Mouse (Mus musculus) spleen, adult 18-20 months (tissue): ENCODE data around the gene Pxmp4.

ENCODE experiments used
- DNase-seq, 2 experiments: peaks; one replicate each; pipeline ENCODE4 v3.0.0; 2022; ENCODE audit warnings: mixed read lengths in 2 of 2

The Pxmp4 gene

GRCm38 (mm10) chr2:154570666-154571065, 32.8 kb downstream of the Pxmp4 start:
- no peak for DNase-seq

DNA sequence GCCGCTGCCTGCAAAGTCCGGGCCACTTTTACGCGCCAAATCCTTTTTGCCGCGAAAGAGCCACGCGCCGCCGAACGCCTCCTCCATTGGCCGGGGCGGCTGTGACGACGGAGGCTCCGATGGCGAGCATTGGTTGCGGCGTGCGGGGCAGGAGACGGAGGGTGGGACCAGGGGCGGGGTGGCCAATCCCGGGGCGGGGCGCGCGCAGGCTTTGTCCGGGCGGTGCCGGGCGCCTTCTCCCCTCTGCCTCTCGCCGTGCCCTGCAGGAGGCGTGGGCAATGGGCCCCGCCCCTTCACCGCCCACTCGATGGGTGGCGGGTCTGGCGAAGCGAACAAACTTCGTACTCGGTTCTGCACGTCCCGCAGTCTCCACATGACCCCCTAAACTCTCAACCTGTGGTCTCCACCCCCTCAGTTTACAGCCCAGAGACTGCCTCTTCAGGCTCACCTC, 33.6 kb downstream of the Pxmp4 start, which contains the start of gene E2f1:
TSS of gene E2f1 (minus strand) at position 57 of the 451 bp plus-strand sequence.
- DNase-seq: peak; percentile 92

DNA sequence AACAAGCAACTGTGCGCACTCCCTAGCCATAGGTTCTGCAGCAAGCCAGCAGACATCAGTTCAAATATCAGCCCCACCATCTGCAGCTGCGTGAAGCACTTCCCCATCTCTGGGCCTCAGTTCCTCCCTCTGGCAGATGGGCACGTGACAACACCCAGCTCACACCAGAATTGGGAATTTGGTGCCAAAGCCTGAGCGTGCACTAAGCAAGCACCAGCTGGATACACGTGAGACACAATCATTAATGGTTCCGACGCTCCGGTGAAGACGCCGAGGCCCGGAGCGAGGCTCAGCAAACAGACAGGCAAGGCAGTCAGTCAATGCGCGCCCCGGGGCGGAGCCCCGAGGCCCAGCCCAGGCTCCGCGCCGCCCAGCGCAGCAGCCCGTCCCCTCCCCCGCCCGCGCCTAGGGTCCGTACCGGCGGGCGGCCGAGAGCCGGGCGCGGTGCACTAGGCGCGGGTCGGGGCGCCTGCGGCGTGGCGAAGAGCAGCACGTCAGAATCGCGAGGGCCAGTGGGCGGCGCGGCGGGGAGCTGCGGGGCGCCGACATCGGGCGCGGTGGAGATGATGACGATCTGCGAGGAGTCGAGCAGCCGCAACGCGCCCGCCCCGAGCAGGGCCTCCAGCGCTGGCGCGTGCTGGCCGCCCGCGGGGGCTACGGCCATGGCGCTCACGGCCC, 34.3 kb downstream of the Pxmp4 start:
- DNase-seq: peak; percentile 50 to 58

DNA sequence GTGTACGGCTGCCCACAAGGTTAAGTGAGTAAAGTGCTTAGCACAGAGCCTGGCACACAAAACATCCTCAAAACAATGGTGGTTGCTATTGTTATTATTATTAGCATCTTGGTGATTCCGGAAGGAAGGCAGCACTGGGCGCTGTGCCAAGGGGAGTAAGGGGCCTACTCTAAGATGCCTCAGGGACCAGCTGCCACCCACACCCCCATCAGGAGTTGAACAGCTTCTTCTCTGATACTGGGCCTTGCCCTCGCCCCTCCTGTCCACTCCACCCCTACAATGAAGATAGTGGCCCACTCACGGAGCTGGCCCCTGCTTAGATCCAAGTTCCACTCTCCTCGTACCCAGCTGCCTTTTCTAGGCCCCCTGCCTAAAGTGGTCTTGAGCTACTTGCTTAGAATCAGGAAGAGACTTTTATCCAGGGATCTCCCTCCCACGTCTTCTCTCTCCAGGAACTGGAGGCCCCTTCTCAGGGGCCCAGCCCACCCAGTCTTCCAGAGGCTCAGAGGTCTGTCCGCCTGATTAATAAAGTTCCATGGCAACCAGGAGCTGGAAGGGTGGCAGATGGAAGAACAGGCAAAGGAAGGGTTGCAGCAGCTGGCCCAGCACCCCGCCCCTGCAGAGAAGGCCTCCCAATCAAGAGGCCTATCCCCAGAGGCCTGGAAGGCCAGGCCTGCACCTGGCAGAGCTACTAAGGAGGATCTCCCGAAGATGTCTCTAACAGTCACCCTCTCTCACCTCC, 35.0 kb downstream of the Pxmp4 start:
- no peak for DNase-seq

- no peak for DNase-seq
Observed at GRCm38 (mm10) chr2:154567766-154568165, 35.7 kb downstream of the Pxmp4 start.

DNA sequence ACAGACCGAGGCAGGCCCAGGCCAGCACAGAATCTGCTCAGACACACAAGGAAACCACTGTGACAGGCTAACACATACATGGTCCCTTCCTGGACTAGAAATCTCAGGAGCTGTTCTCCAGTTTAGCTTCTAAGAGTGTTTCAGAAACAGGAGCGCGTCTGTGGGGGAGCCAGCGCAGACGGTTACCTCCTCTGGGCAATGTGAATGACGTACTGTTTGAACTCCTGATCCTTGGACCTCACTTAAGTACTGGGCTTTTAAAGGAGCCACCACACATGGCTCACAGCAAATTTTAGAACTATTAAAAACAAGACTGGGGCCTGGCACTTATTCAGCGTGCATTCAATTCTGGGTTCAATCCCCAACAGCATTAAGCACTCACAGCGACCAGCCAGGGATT, 36.9 kb downstream of the Pxmp4 start:
- DNase-seq: no peak

GRCm38 (mm10) chr2:154565562-154565961, 37.9 kb downstream of the Pxmp4 start:
- no peak for DNase-seq

DNA sequence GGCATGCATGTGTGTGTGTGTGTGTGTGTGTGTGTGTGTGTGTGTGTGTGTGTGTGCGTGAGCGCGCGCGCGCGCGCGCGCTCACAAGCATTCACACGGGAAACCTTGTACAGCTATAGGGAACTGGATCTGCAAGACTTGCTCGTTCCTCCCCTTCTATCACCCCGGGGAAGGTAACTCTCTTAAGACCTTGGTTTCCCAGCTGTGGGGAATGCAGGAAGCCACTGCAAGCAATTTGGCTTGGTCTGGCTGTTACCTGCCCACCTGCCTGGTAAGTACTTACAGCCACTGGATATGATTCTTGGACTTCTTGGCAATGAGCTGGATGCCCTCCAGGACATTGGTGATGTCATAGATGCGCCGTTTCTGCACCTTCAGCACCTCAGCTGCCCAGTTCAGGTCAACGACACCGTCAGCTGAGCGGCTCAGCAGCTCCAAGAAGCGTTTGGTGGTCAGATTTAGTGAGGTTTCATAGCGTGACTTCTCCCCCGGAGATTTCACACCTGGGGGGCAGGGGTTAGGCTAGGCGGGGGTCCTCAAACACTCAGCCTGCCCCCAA, 39.8 kb downstream of the Pxmp4 start:
- no peak for DNase-seq

- DNase-seq: peak in 1 of 2 experiments; percentile 24
Observed at GRCm38 (mm10) chr2:154558264-154559039, 45.1 kb downstream of the Pxmp4 start, which contains the start of gene Necab3. Necab3 (minus strand) TSS chr2:154558890.

- DNase-seq: no peak
Observed at GRCm38 (mm10) chr2:154557184-154557832, 46.2 kb downstream of the Pxmp4 start.

DNA sequence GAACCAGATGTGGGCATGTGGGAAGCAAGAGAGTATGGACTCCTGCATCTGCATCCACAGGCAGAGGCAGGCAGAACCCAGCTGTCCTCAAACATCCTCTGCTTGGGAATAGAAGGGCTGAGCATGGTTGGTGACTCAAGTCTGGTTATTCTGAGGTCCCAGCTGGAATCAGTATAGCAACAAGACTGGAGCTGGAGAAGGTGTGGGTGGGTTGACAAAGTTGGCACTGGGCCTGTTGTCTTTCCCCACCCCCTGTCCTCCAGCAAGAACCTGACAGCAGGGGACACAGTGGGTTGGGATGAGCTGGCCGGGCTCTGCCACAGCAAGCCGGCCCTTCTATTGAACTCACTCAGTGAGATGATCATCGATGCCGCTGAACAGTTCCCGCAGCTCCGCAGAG, 48.3 kb downstream of the Pxmp4 start:
- no peak for DNase-seq

- peak; percentile 49 to 67 for DNase-seq
Observed at GRCm38 (mm10) chr2:154552424-154552907, 51.0 kb downstream of the Pxmp4 start.

DNA sequence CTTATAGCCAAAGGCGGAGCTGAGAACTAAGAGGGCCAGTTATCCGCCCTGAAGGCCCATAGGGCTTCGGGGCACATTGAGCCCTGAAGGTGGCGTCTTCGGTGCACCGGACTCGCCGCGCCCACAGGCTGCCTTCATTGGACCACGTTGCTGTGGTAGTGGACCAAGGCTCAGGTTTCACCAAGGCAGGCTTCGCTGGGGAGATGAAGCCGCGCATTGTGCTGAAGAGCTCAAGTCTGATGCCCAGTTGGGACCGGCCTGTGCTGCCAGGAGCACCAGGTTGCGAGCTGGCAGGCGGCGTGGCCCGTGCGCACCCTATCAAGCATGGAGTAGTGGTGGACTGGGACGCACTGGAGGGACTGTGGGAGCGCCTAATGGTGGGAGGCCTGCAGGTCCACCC, 51.6 kb downstream of the Pxmp4 start:
- no peak for DNase-seq

DNA sequence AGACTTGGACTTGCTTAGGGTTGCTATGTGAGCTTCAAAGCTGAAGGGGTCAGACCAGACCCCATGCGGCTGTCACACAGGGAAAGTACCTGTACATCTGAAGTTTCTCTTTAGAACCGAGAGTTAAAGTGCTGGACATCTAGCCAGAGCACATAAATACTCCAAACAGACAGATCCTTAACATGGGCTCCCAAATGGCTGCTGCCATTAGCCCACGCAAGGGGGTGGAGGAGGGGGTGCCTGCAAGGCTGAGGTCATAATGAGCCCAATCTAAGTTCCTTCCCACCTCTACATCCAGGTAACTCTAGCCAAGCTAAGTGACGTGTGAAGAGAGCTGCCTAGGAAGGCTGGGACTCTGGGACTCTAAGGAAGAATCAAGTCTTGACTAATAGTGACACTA, 52.0 kb downstream of the Pxmp4 start, which contains the start of gene Actl10:
TSS of gene Actl10 (plus strand) at position 301 of the 400 bp plus-strand sequence.
- DNase-seq: no peak

- DNase-seq: no peak
Observed at GRCm38 (mm10) chr2:154550937-154551336, 52.6 kb downstream of the Pxmp4 start.

GRCm38 (mm10) chr2:154549886-154550189, 53.7 kb downstream of the Pxmp4 start:
- no peak for DNase-seq

DNA sequence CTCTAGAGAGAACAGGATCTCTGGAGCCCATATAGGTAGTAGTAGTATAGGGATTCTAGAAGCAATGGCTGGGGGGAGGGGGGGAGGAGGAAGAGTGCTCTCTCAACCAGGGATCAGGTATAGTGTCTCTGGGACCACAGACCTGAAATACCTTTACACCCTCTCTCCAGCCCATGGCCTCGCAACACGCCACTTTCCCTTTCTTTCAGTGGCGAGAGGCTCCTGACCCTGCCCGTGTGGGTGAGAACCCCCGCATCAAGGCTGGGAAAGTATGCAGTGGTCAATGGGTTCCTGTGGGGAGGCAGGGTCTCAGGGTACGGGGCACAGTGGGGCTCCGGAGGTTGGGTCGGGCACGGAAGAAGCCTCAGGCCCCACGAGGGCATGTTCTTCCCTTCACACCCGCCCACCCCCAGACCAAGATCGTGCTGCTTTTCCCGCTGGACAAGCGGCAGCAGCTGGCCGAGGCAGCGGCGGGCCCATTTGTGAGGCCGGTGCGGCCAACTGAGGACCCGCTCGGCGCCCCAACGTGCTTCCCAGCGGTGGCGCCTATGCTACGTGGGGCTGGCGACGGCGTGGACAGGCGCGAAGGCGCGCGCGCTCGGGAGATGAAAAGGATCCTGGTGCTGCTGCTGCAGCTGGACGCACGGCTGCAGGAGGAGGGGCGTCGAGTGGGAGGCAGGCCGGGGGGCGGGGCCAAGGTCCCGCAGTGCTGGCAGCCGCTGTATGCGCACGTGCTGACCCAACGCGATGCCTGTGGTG, 54.2 kb downstream of the Pxmp4 start:
- peak in 1 of 2 experiments; percentile 43 for DNase-seq

GRCm38 (mm10) chr2:154548688-154549087, 54.8 kb downstream of the Pxmp4 start:
- no peak for DNase-seq

DNA sequence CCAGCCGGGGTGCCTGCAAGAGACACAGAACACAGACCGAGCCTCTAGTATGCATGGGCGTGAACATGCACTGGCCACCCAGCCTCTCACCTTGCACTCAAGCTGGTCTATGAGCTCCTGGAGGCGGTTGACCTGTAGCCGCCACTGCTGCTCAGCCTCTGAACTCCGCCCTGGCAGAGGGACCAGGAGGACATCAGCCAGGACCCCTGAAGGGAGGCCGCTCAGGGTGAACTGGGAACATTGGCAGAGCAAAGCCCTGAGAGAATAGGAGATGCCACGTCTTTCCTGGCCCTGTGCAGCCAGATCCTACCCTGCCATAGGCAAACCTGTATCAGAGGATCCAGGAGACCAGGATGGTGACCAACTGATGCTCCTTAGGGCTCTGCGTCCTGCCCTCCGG, 56.8 kb downstream of the Pxmp4 start, which contains the start of gene 1700003F12Rik:
TSS of gene 1700003F12Rik (plus strand) at position 375 of the 400 bp plus-strand sequence.
- no peak for DNase-seq

DNA sequence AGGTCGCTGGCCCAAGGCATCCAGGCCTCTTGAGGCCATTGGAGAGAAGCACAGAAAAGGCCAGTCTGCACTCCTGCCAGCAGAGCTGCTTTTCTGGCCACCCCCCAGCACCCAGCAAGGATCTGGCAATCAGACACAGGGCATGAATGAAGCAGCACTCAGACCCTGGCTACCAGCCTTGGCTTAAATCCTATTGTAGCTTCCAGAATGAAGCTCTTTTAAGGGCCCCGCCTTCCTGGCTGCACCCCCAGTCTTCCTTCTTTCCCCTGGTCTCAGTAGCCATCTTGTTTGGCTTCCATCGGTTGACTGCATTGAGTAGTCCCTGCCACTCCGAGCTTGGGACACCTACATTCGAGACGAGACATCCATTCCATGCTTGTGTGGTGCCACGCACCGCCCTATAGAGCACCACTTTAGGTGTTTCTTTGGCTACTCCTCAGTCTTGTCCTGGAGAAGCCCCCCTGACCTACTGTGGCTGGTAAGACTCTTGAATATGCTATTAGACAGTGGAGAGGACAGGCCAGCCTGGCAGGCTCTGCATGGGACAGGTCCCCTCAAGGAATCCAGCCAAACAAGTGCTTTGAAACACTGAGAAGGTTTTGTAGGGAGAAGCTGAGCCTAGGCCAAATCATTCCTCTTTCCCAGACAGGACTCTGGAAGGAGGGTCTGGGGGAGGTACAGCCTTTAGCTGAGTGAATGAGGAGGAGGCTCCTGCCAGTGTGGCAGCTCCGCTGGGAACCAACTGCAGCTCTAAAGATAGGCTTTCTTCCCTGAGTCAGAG, 59.8 kb downstream of the Pxmp4 start:
- no peak for DNase-seq

GRCm38 (mm10) chr2:154541630-154542029, 61.9 kb downstream of the Pxmp4 start:
- DNase-seq: no peak
